Mouse (Mus musculus): ENCODE measurements around the gene Fam170b. TPM values are rescaled to one million over a fixed set of nuclear protein-coding genes. Genes with fewer than 3 reads are reported as not detected.

Fam170b gene
- polyA plus RNA-seq, 2 experiments = not detected

DNA sequence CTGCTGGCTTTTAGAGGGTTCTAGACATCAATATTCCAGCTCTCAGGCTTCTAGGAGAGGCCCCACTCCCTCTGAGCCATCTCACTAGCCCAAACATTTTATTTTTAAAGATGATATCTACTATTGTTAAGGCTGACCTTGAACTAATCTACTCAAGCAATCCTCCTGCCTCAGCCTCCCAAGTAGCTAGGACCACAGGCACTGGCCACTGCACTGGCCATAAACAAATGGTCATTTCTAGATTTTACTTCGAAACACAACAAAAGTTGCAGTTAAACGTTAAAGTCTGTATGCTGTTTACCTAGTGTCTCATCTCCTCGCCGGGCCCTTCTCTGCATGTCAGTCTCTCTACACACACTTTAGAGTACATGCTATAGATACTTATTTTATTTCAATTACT lies 20.3 kb downstream of the Fam170b start:
- H3K4me1 ChIP-seq (ENCODE audit: control insufficient read depth, insufficient read depth, low read length) = peaks cover 4% of the 10 kb centered on the region; the same call in 1 of the 2 replicates
- no peaks in the 10 kb centered on the region for H3K27me3 ChIP-seq (ENCODE audit: control insufficient read depth, insufficient read depth, low read length)
- DNase-seq (ENCODE audit: low spot score) (no peak), ATAC-seq (ENCODE audit: low FRiP score, low read depth) (no peak)
- no peak overlapping the region for H3K4me2 ChIP-seq (replicated peaks; ENCODE audit: low read depth, low read length, severe bottlenecking)
- no peak overlapping the region for H3K27ac ChIP-seq (replicated peaks; ENCODE audit: low read depth, low read length)
- WGBS = 93% methylated on average over 4 of the region's 4 CpGs
- H3K9ac ChIP-seq (ENCODE audit: low read depth, low read length, severe bottlenecking) = no peak overlapping the region
- no peak for TF ChIP-seq POLR2A (IDR thresholded peaks at IDR 0.05; ENCODE audit: borderline replicate concordance, extremely low read depth, insufficient read depth, insufficient read length)
- no peaks in the 10 kb centered on the region for H3K36me3 ChIP-seq (ENCODE audit: control insufficient read depth, insufficient read depth, low read length)
- no peak overlapping the region for H3K4me3 ChIP-seq (replicated peaks; ENCODE audit: low read length)
- no peaks in the 10 kb centered on the region for H3K9me3 ChIP-seq (ENCODE audit: control insufficient read depth, low read length)

DNA sequence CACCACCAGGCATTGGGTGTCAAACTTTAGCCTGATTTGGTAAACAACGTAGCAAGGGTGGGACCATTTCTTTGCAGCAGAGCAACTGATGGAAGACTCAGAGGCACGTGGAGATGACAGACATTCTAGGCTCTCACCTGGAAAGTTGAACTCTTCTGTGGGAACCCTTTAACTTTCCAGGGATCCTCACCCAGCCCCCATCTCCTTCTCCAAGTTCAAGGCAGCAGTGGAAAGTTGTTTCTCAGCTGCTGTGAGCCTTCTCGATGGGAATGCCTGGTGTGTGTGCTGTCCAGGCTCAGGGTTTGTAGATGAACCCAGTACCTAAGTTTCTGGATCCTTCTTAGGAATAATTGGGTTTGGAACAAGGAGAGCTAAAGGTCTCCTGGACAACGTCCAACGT lies 22.5 kb downstream of the Fam170b start:
- H3K4me1 ChIP-seq (ENCODE audit: control insufficient read depth, insufficient read depth, low read length) = peaks cover 7% of the 10 kb centered on the region
- ATAC-seq (ENCODE audit: low FRiP score, low read depth) (no peak), DNase-seq (ENCODE audit: low spot score) (no peak)
- peak overlapping the region; percentile 80 for H3K4me2 ChIP-seq (replicated peaks; ENCODE audit: low read depth, low read length, severe bottlenecking)
- peak overlapping the region; percentile 88; the same call in 1 of the 2 replicates for H3K9ac ChIP-seq (ENCODE audit: low read depth, low read length, severe bottlenecking)
- no peaks in the 10 kb centered on the region for H3K27me3 ChIP-seq (ENCODE audit: control insufficient read depth, insufficient read depth, low read length)
- no peak overlapping the region for H3K27ac ChIP-seq (replicated peaks; ENCODE audit: low read depth, low read length)
- H3K9me3 ChIP-seq (ENCODE audit: control insufficient read depth, low read length) = no peaks in the 10 kb centered on the region
- peak overlapping the region; percentile 58 for H3K4me3 ChIP-seq (replicated peaks; ENCODE audit: low read length)
- TF ChIP-seq POLR2A (IDR thresholded peaks at IDR 0.05; ENCODE audit: borderline replicate concordance, extremely low read depth, insufficient read depth, insufficient read length) = no peak
- WGBS = 37% methylated on average over 5 of the region's 5 CpGs
- no peaks in the 10 kb centered on the region for H3K36me3 ChIP-seq (ENCODE audit: control insufficient read depth, insufficient read depth, low read length)

- Histone ChIP-seq H3K27me3 (ENCODE audit: control insufficient read depth, insufficient read depth, low read length) (no peaks in the 10 kb centered on the region), H3K9ac (ENCODE audit: low read depth, low read length, severe bottlenecking) (peak within 1 kb of the TSS; percentile 88), H3K4me3 (replicated peaks; ENCODE audit: low read length) (peak within 1 kb of the TSS; percentile 58), H3K36me3 (ENCODE audit: control insufficient read depth, insufficient read depth, low read length) (no peaks in the 10 kb centered on the region), H3K4me1 (ENCODE audit: control insufficient read depth, insufficient read depth, low read length) (peaks cover 11% of the 10 kb centered on the region), H3K4me2 (replicated peaks; ENCODE audit: low read depth, low read length, severe bottlenecking) (peak within 1 kb of the TSS; percentile 80), H3K9me3 (ENCODE audit: control insufficient read depth, low read length) (no peaks in the 10 kb centered on the region), H3K27ac (replicated peaks; ENCODE audit: low read depth, low read length) (peak within 1 kb of the TSS; percentile 70)
- ATAC-seq (ENCODE audit: low FRiP score, low read depth) (peak; percentile 79), DNase-seq (ENCODE audit: low spot score) (peak; percentile 52)
- TF ChIP-seq POLR2A (IDR thresholded peaks at IDR 0.05; ENCODE audit: borderline replicate concordance, extremely low read depth, insufficient read depth, insufficient read length) = no peak
- under 1% methylated on average over 50 of the region's 68 CpGs for WGBS
Measured at GRCm38 (mm10) chr14:32856681-32857328, 23.0 kb downstream of the Fam170b start, which contains the start of gene Vstm4. Gene Vstm4 (plus strand): TSS chr14:32856756.

- DNase-seq (ENCODE audit: low spot score) = no peak
- WGBS = 92% methylated on average over 10 of the region's 10 CpGs
- Histone ChIP-seq H3K9ac (ENCODE audit: low read depth, low read length, severe bottlenecking) (no peak overlapping the region), H3K36me3 (ENCODE audit: control insufficient read depth, insufficient read depth, low read length) (no peaks in the 10 kb centered on the region), H3K9me3 (ENCODE audit: control insufficient read depth, low read length) (no peaks in the 10 kb centered on the region), H3K4me3 (replicated peaks; ENCODE audit: low read length) (no peak overlapping the region), H3K27me3 (ENCODE audit: control insufficient read depth, insufficient read depth, low read length) (no peaks in the 10 kb centered on the region), H3K27ac (replicated peaks; ENCODE audit: low read depth, low read length) (no peak overlapping the region), H3K4me1 (ENCODE audit: control insufficient read depth, insufficient read depth, low read length) (peaks cover 11% of the 10 kb centered on the region), H3K4me2 (replicated peaks; ENCODE audit: low read depth, low read length, severe bottlenecking) (no peak overlapping the region)
- ATAC-seq (ENCODE audit: low FRiP score, low read depth) = no peak
- TF ChIP-seq POLR2A (IDR thresholded peaks at IDR 0.05; ENCODE audit: borderline replicate concordance, extremely low read depth, insufficient read depth, insufficient read length) = no peak
Measured at GRCm38 (mm10) chr14:32858361-32858760, 24.6 kb downstream of the Fam170b start.

GRCm38 (mm10) chr14:32858941-32859510 lies 25.3 kb downstream of the Fam170b start:
- H3K9ac ChIP-seq (ENCODE audit: low read depth, low read length, severe bottlenecking) = no peak overlapping the region
- no peaks in the 10 kb centered on the region for H3K27me3 ChIP-seq (ENCODE audit: control insufficient read depth, insufficient read depth, low read length)
- no peaks in the 10 kb centered on the region for H3K9me3 ChIP-seq (ENCODE audit: control insufficient read depth, low read length)
- no peak overlapping the region for H3K4me3 ChIP-seq (replicated peaks; ENCODE audit: low read length)
- WGBS = 72% methylated on average over 6 of the region's 6 CpGs
- no peak overlapping the region for H3K27ac ChIP-seq (replicated peaks; ENCODE audit: low read depth, low read length)
- TF ChIP-seq POLR2A (IDR thresholded peaks at IDR 0.05; ENCODE audit: borderline replicate concordance, extremely low read depth, insufficient read depth, insufficient read length) = no peak
- H3K4me2 ChIP-seq (replicated peaks; ENCODE audit: low read depth, low read length, severe bottlenecking) = no peak overlapping the region
- peaks cover 11% of the 10 kb centered on the region for H3K4me1 ChIP-seq (ENCODE audit: control insufficient read depth, insufficient read depth, low read length)
- H3K36me3 ChIP-seq (ENCODE audit: control insufficient read depth, insufficient read depth, low read length) = no peaks in the 10 kb centered on the region
- ATAC-seq (ENCODE audit: low FRiP score, low read depth) (no peak), DNase-seq (ENCODE audit: low spot score) (no peak)

All from limb, embryonic 14.5 days (tissue).